Mouse (Mus musculus): ENCODE measurements around the gene Rp2. TPM values are rescaled to one million over a fixed set of nuclear protein-coding genes. Genes with fewer than 3 reads are reported as not detected.

Gene Rp2
- polyA plus RNA-seq, 1 experiment from 2014 or later: 14.5 TPM

DNA sequence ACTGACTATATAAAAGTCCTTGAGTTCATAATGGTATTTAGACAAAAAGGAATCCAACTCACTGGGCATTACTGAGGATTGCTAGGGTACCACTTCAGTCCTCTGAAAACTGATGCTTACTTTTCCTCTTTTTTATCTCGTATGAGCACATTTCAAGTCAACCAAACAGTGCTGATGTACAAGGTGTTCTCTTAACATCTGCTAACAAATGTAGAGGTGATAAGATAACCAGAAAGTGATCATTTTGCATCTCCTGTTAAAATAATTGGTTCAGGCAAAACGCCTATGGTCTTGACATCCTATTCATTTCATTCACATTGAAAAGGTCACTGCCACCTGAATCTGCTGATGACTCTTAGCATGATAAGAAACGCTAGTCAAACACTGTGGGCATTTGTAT lies 28.7 kb downstream of the Rp2 start:
- Histone ChIP-seq H3K27ac (no peak overlapping the region), H3K4me1 (no peaks in the 10 kb centered on the region), H3K9me3 (no peaks in the 10 kb centered on the region), H3K36me3 (no peaks in the 10 kb centered on the region), H3K4me3 (no peak overlapping the region), H3K27me3 (ENCODE audit: insufficient read depth, poor library complexity, severe bottlenecking) (no peaks in the 10 kb centered on the region)
- no peak for DNase-seq (ENCODE audit: low spot score)
- 61% methylated on average over 3 of the region's 3 CpGs for WGBS

DNA sequence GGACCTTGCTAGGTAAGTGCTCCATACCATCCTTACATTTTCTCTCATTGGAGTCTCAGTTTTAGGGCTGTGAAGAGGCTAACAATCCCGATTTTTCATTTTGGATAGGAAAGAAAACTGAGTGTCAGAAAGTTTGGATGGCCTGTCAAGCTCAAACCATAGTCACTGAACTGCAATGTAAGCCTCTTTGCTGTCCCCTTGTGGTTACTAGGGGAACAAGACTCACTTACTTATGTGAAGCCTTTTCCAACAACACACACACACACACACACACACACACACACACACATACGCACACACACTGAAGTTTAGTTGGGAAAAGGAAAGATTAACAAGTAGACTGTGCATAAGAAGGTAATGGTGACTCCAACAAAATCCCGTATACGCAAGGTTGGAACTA lies 39.8 kb downstream of the Rp2 start:
- WGBS: 82% methylated on average over 4 of the region's 4 CpGs
- Histone ChIP-seq H3K27me3 (ENCODE audit: insufficient read depth, poor library complexity, severe bottlenecking) (no peaks in the 10 kb centered on the region), H3K36me3 (no peaks in the 10 kb centered on the region), H3K4me1 (no peaks in the 10 kb centered on the region), H3K4me3 (no peak overlapping the region), H3K27ac (no peak overlapping the region), H3K9me3 (no peaks in the 10 kb centered on the region)
- DNase-seq (ENCODE audit: low spot score): no peak

DNA sequence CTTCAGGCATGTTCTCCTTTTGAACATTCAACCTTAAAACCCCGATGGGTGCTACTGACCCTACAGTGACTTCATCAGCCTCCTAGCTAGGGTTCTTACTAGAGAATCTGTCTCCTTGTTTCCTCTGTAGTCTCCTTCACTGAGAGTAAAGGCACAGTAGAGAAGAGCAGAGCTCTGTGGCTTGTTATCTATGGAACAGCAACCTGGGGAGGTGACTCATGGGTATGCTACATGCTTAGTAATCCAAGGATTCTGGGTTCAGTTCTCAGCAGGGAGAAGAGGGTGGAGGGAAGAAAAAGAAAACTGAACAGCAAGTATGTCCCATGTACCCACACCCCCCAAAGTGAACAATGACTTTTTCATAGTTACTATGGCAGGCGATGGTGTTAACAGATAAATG lies 42.6 kb downstream of the Rp2 start:
- no peak overlapping the region for H3K4me3 ChIP-seq
- no peaks in the 10 kb centered on the region for H3K4me1 ChIP-seq
- H3K9me3 ChIP-seq: no peaks in the 10 kb centered on the region
- no peak for DNase-seq (ENCODE audit: low spot score)
- WGBS: 91% methylated on average over 2 of the region's 2 CpGs
- no peaks in the 10 kb centered on the region for H3K36me3 ChIP-seq
- no peaks in the 10 kb centered on the region for H3K27me3 ChIP-seq (ENCODE audit: insufficient read depth, poor library complexity, severe bottlenecking)
- H3K27ac ChIP-seq: no peak overlapping the region

DNA sequence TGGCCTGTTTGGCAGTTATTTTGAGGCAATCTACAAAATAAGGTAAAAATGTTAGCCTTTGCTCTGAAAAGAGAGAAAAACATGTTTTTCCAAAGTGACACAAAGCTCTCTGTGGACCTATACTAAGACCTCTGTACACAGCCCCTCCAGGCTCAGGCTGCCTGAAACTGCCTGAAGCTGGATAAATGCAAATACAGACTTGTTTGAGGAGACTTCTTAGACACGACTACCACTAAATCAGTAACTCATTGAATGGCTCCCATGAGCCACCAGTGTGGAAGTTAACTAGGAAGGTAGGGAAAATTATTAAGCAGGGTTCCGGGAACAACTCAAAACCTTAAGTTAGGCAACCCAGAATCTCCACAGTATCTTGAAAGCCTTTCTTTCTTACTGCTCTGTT lies 43.4 kb downstream of the Rp2 start:
- H3K27me3 ChIP-seq (ENCODE audit: insufficient read depth, poor library complexity, severe bottlenecking): no peaks in the 10 kb centered on the region

DNA sequence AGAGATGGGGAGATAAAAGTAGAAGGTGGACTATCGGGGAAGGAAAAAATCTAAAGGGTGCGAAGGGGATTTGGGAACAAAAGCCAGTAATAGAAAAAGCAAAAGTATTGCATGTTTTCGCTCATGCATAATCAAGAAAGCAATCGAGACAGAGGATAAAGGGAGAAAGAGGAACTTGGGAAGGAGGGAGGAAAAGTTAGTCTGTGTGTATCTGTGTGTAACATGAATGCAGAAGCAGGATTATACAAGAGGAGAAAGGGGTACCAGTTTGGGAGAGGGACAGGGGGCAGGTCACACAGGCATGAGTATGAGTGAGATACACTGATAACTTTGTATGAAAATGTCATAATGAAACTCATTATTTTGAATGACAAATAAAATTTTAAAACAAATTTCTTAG lies 47.1 kb downstream of the Rp2 start:
- Histone ChIP-seq H3K27me3 (ENCODE audit: insufficient read depth, poor library complexity, severe bottlenecking) (no peaks in the 10 kb centered on the region), H3K27ac (no peak overlapping the region), H3K4me3 (no peak overlapping the region), H3K4me1 (no peaks in the 10 kb centered on the region), H3K9me3 (no peaks in the 10 kb centered on the region), H3K36me3 (no peaks in the 10 kb centered on the region)
- DNase-seq (ENCODE audit: low spot score): no peak
- 87% methylated on average over 4 of the region's 4 CpGs for WGBS

More for the DNA sequence above, 43.4 kb downstream of the Rp2 start:
- H3K4me3 ChIP-seq: no peak overlapping the region
- no peaks in the 10 kb centered on the region for H3K9me3 ChIP-seq
- no peak overlapping the region for H3K27ac ChIP-seq
- 64% methylated on average over 2 of the region's 2 CpGs for WGBS
- H3K36me3 ChIP-seq: no peaks in the 10 kb centered on the region
- DNase-seq (ENCODE audit: low spot score): no peak
- H3K4me1 ChIP-seq: no peaks in the 10 kb centered on the region

DNA sequence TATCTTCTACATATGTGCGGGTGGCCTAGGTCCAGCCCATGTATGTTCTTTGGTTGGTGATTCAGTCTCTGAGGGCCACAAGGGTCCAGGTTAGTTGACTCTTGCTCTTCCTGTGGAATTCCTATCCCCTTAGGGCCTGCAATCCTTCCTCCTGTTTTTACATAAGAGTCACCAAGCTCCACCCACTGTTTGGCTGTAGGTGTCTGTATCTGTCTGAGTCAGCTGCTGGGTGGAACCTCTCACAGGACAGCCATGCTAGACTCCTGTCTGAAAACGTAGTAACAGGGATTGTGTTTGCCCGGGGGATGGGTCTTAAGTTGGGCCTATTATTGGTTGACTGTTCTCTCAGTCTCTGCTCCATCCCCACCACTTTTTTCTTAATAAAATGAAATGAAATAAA lies 47.9 kb downstream of the Rp2 start:
- Histone ChIP-seq H3K9me3 (no peaks in the 10 kb centered on the region), H3K4me3 (no peak overlapping the region), H3K4me1 (no peaks in the 10 kb centered on the region), H3K27ac (no peak overlapping the region), H3K27me3 (ENCODE audit: insufficient read depth, poor library complexity, severe bottlenecking) (no peaks in the 10 kb centered on the region), H3K36me3 (no peaks in the 10 kb centered on the region)
- no peak for DNase-seq (ENCODE audit: low spot score)
- WGBS: 68% methylated on average over 3 of the region's 3 CpGs

DNA sequence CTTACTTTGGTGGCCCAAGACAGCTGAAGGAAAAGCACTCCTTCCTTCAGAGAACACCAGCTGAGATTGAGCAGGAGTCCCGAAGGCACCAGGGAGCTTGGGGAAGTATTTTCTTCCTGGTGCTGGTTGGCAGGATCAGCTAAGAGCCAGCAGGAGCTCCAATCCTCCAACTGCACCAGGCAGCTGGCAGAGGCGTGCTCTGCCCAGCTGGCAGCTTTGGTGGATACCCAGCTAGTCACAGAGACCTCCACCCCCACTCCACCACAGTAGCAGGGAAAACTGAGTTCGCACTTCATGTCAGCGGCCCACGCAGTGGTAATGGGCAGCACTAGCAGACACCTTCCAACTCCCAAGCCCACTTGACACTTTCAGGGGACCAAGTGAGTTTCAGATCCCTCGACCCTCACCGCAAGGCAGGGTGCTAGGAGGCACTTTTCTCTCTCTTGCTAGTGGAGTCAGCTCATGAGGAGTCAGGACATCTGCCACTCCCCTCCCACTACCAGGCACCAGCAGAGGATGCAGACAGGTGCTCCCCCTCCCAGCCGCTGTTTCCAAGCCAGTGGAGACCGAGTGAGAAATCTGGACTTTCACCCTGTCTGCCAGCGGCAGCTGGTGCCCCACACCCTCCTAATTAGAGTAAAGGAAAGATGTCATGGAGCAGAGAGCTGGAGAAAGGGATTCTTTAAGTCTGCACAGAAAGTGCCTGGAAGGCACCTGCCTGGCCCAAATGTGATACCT lies 50.8 kb downstream of the Rp2 start:
- DNase-seq (ENCODE audit: low spot score): no peak
- H3K36me3 ChIP-seq: no peaks in the 10 kb centered on the region
- no peaks in the 10 kb centered on the region for H3K4me1 ChIP-seq
- 45% methylated on average over 10 of the region's 10 CpGs for WGBS
- no peak overlapping the region for H3K27ac ChIP-seq
- no peaks in the 10 kb centered on the region for H3K27me3 ChIP-seq (ENCODE audit: insufficient read depth, poor library complexity, severe bottlenecking)
- no peak overlapping the region for H3K4me3 ChIP-seq
- no peaks in the 10 kb centered on the region for H3K9me3 ChIP-seq

DNA sequence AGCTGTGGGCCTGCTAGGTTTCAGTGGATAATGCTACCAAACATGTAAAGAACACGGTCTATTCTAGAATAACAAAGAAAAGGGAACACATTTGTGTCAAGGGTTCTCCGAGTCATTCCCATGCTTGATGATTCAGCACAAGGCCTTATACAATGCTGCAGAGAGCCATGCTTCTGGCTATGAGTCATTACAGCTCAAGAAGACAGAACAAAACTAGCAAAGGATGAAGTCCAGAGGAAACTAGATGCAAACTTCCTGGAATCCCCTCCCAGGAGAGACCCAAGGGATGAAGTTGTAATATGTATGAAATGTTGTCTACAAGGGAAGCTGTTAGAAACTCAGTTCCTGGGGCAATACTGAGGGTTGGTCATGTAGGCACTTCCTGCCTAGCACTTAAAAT lies 54.2 kb downstream of the Rp2 start:
- no peak for DNase-seq (ENCODE audit: low spot score)
- no peaks in the 10 kb centered on the region for H3K27me3 ChIP-seq (ENCODE audit: insufficient read depth, poor library complexity, severe bottlenecking)
- H3K4me1 ChIP-seq: no peaks in the 10 kb centered on the region
- no peak overlapping the region for H3K27ac ChIP-seq
- H3K36me3 ChIP-seq: no peaks in the 10 kb centered on the region
- H3K9me3 ChIP-seq: no peaks in the 10 kb centered on the region
- no peak overlapping the region for H3K4me3 ChIP-seq
- WGBS: 87% methylated on average over 2 of the region's 2 CpGs

DNA sequence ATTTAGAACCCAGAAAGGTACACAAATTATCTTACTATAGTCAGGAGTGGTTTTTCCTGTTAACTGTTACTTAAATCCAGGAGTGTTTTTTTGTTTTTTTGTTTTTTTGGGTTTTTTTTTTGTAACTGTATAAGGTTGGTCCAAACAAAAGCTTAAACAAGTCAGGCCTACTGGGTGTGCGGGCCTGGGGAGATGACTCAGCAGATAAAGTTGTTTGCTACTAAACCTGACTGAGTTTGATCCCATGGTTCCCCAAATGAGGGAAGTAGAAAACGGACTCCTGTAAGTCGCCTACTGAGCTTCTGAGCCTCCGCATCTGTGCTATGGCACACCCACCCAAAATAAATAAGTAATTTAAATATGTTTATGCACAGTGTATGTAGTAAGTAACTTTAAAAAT lies 55.3 kb downstream of the Rp2 start:
- Histone ChIP-seq H3K4me3 (no peak overlapping the region), H3K27ac (no peak overlapping the region), H3K27me3 (ENCODE audit: insufficient read depth, poor library complexity, severe bottlenecking) (no peaks in the 10 kb centered on the region), H3K9me3 (no peaks in the 10 kb centered on the region), H3K36me3 (no peaks in the 10 kb centered on the region), H3K4me1 (no peaks in the 10 kb centered on the region)
- WGBS: 74% methylated on average over 4 of the region's 4 CpGs
- DNase-seq (ENCODE audit: low spot score): no peak

DNA sequence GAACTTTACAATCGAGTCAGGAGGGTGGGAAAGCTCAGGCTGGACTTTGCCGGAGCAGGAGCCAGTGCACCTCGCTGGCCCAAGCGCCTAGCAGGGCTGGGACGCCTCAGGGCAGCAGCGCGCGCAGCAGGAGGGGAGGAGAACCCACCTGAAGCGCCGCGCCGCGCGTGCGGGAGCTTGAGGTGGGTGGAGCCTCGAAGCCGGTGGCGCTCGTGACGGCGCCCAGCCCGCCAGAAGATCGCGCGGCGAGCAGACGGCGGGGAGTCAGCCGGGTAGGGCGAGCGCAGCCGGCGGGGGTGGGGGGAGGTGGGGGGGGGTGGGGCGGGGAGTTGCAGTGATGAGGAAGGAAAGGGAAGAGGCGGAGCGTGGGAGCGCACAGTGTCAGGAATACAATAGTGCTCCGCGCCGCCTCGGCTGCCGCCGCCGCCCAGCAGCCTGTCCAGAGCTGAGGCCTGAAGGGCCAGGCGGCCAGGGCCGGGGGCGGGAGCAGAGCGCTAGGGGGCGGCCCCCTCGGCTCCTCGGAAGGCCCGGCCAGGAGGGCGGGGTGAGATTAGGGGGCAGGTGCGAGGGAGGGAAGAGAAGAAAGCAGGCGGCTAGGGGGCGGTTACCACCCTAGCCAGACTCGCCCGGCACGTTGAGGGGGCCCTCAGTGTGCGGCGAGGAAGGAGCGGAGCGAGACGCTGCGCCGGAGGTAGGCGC lies 61.0 kb downstream of the Rp2 start, which contains the start of gene Jade3:
Gene Jade3, plus strand, starts transcription at position 549 of the 699 bp plus-strand sequence.
- peak within 1 kb of the TSS; percentile 93 for H3K27ac ChIP-seq
- H3K4me3 ChIP-seq: peak within 1 kb of the TSS; percentile 72
- peak; percentile 95 for DNase-seq (ENCODE audit: low spot score)
- H3K27me3 ChIP-seq (ENCODE audit: insufficient read depth, poor library complexity, severe bottlenecking): no peaks in the 10 kb centered on the region
- no peaks in the 10 kb centered on the region for H3K9me3 ChIP-seq
- WGBS: 11% methylated on average over 56 of the region's 67 CpGs
- H3K4me1 ChIP-seq: no peaks in the 10 kb centered on the region
- peaks cover 5% of the 10 kb centered on the region; the same call in 1 of the 2 replicates for H3K36me3 ChIP-seq

DNA sequence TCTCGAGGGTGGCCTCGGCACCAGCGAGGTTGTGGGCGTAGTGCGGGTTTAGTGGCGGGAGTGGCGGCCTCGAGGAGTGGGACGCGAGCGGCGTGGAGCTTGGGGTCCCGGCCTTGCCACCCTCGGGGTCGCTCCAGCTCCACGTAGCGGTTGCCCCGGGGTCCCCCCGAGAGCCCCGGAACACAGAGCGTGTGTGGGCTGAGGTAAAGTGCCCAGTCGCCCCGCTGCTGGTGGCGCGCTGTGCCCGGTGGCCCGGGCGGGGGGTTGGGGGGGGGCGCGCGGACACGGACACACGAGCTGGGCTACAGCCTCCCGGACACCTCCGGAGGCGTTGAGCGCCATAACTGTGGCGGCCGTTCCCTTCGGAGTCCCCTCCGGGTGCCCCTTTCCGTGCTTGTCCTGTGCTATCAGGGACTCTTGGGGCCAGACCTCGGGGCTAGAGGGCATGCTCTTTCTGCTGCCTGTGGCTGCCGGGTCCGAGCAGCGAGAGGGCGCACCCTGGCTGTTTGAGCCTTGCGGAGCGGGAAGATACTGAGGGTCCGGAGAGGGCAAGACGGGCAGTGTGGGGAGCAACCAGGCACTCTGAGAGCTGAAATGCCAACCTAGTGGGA lies 61.7 kb downstream of the Rp2 start:
- WGBS: 16% methylated on average over 48 of the region's 51 CpGs
- Histone ChIP-seq H3K4me1 (no peaks in the 10 kb centered on the region), H3K4me3 (peak overlapping the region; percentile 72), H3K36me3 (peaks cover 5% of the 10 kb centered on the region; the same call in 1 of the 2 replicates), H3K9me3 (no peaks in the 10 kb centered on the region), H3K27ac (peak overlapping the region; percentile 93), H3K27me3 (ENCODE audit: insufficient read depth, poor library complexity, severe bottlenecking) (no peaks in the 10 kb centered on the region)
- peak; percentile 79 for DNase-seq (ENCODE audit: low spot score)
